Mouse (Mus musculus): ENCODE data around the gene Kcnk1. TPM values are rescaled to one million over a fixed set of nuclear protein-coding genes. Genes with fewer than 3 reads are reported as not detected.
A peak's percentile ranks its signal among the peaks of the same experiment; 100 is the strongest.

Gene Kcnk1
- polyA plus RNA-seq, 1 experiment from 2014 or later = 18.7 TPM

DNA sequence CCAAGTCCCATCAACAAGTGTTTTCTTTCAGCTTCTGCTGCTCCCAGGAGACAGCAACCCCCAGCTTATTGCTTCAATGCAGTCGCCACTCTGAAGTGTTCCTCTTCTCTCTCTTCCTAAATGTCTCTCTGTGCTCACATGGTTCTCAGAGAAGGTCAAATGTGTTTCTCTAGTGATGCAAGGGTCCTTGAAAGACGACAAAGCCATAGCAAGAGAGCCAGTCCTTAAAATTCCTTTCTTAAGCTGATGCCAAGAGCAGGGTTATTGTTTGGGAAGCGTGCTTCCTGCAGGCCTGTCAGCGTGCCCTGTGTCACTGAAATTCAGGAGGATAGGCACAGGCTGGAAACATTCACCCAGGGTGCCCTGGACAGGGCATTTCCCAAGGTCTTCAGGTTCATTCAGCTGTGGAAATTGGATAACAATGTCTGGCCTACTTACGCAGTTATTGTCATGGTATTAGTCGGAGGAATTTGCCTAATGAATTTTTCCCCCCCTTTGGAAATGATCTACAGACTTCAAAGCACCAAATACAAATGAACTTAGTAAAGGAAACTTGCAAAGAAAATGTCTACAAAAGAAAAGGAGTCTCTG, 7.9 kb upstream of the Kcnk1 start:
- Histone ChIP-seq H3K36me3 (ENCODE audit: control insufficient read depth, insufficient read depth) (no peaks in the 10 kb centered on the region), H3K9ac (replicated peaks; ENCODE audit: low read depth, low read length) (no peak overlapping the region), H3K4me3 (replicated peaks; ENCODE audit: low read length) (no peak overlapping the region), H3K27ac (ENCODE audit: low read length) (no peak overlapping the region), H3K27me3 (replicated peaks; ENCODE audit: control insufficient read depth, insufficient read depth, low read length) (no peaks in the 10 kb centered on the region), H3K9me3 (ENCODE audit: control insufficient read depth, low read length) (no peaks in the 10 kb centered on the region), H3K4me2 (ENCODE audit: low read length) (no peak overlapping the region), H3K4me1 (replicated peaks; ENCODE audit: control insufficient read depth, insufficient read depth, low read length) (peaks cover 6% of the 10 kb centered on the region)
- WGBS = 8% methylated on average over 6 of the region's 6 CpGs
- no peak for ATAC-seq

- WGBS = 67% methylated on average over 2 of the region's 2 CpGs
- Histone ChIP-seq H3K4me3 (replicated peaks; ENCODE audit: low read length) (no peak overlapping the region), H3K27me3 (replicated peaks; ENCODE audit: control insufficient read depth, insufficient read depth, low read length) (0 out of 2 replicates have a peak, but pooled peaks cover 2% of the 10 kb centered on the region), H3K36me3 (ENCODE audit: control insufficient read depth, insufficient read depth) (no peaks in the 10 kb centered on the region), H3K4me1 (replicated peaks; ENCODE audit: control insufficient read depth, insufficient read depth, low read length) (peaks cover 6% of the 10 kb centered on the region), H3K9ac (replicated peaks; ENCODE audit: low read depth, low read length) (no peak overlapping the region), H3K27ac (ENCODE audit: low read length) (no peak overlapping the region), H3K9me3 (ENCODE audit: control insufficient read depth, low read length) (no peaks in the 10 kb centered on the region), H3K4me2 (ENCODE audit: low read length) (no peak overlapping the region)
- no peak for ATAC-seq
Observed at GRCm38 (mm10) chr8:125987996-125988395, 7.0 kb upstream of the Kcnk1 start.

- no peak overlapping the region for H3K9ac ChIP-seq (replicated peaks; ENCODE audit: low read depth, low read length)
- no peak overlapping the region for H3K4me3 ChIP-seq (replicated peaks; ENCODE audit: low read length)
- H3K4me2 ChIP-seq (ENCODE audit: low read length) = no peak overlapping the region
- no peak overlapping the region for H3K27ac ChIP-seq (ENCODE audit: low read length)
- H3K36me3 ChIP-seq (ENCODE audit: control insufficient read depth, insufficient read depth) = no peaks in the 10 kb centered on the region
- WGBS = 81% methylated on average over 9 of the region's 9 CpGs
- no peak for ATAC-seq
- H3K4me1 ChIP-seq (replicated peaks; ENCODE audit: control insufficient read depth, insufficient read depth, low read length) = peaks cover 21% of the 10 kb centered on the region
- peaks cover 17% of the 10 kb centered on the region; the same call in 1 of the 2 replicates for H3K27me3 ChIP-seq (replicated peaks; ENCODE audit: control insufficient read depth, insufficient read depth, low read length)
- H3K9me3 ChIP-seq (ENCODE audit: control insufficient read depth, low read length) = no peaks in the 10 kb centered on the region
Observed at GRCm38 (mm10) chr8:125993636-125994035, 1.3 kb upstream of the Kcnk1 start.

- Histone ChIP-seq H3K27me3 (replicated peaks; ENCODE audit: control insufficient read depth, insufficient read depth, low read length) (peaks cover 17% of the 10 kb centered on the region; the same call in 1 of the 2 replicates), H3K4me1 (replicated peaks; ENCODE audit: control insufficient read depth, insufficient read depth, low read length) (peaks cover 21% of the 10 kb centered on the region), H3K27ac (ENCODE audit: low read length) (no peak overlapping the region), H3K9me3 (ENCODE audit: control insufficient read depth, low read length) (0 out of 2 replicates have a peak, but pooled peaks cover under 1% of the 10 kb centered on the region), H3K4me2 (ENCODE audit: low read length) (peak overlapping the region; percentile 67), H3K4me3 (replicated peaks; ENCODE audit: low read length) (peak overlapping the region; percentile 67), H3K36me3 (ENCODE audit: control insufficient read depth, insufficient read depth) (no peaks in the 10 kb centered on the region), H3K9ac (replicated peaks; ENCODE audit: low read depth, low read length) (peak overlapping the region; percentile 76)
- 19% methylated on average over 14 of the region's 14 CpGs for WGBS
- no peak for ATAC-seq
Observed at GRCm38 (mm10) chr8:125996031-125996839, 1.3 kb downstream of the Kcnk1 start.

GRCm38 (mm10) chr8:125996980-125997379, 2.0 kb downstream of the Kcnk1 start:
- Histone ChIP-seq H3K27me3 (replicated peaks; ENCODE audit: control insufficient read depth, insufficient read depth, low read length) (peaks cover 17% of the 10 kb centered on the region; the same call in 1 of the 2 replicates), H3K4me2 (ENCODE audit: low read length) (peak overlapping the region; percentile 67), H3K4me3 (replicated peaks; ENCODE audit: low read length) (peak overlapping the region; percentile 67; the same call in 1 of the 2 replicates), H3K27ac (ENCODE audit: low read length) (no peak overlapping the region), H3K9me3 (ENCODE audit: control insufficient read depth, low read length) (0 out of 2 replicates have a peak, but pooled peaks cover 2% of the 10 kb centered on the region), H3K4me1 (replicated peaks; ENCODE audit: control insufficient read depth, insufficient read depth, low read length) (peaks cover 21% of the 10 kb centered on the region), H3K9ac (replicated peaks; ENCODE audit: low read depth, low read length) (no peak overlapping the region), H3K36me3 (ENCODE audit: control insufficient read depth, insufficient read depth) (no peaks in the 10 kb centered on the region)
- 32% methylated on average over 6 of the region's 6 CpGs for WGBS
- no peak for ATAC-seq

GRCm38 (mm10) chr8:125997550-125997949, 2.6 kb downstream of the Kcnk1 start:
- no peak for ATAC-seq
- no peak overlapping the region for H3K9ac ChIP-seq (replicated peaks; ENCODE audit: low read depth, low read length)
- WGBS = 62% methylated on average over 5 of the region's 5 CpGs
- H3K27ac ChIP-seq (ENCODE audit: low read length) = no peak overlapping the region
- H3K4me1 ChIP-seq (replicated peaks; ENCODE audit: control insufficient read depth, insufficient read depth, low read length) = peaks cover 21% of the 10 kb centered on the region
- H3K4me3 ChIP-seq (replicated peaks; ENCODE audit: low read length) = peak overlapping the region; percentile 67
- H3K9me3 ChIP-seq (ENCODE audit: control insufficient read depth, low read length) = 0 out of 2 replicates have a peak, but pooled peaks cover 2% of the 10 kb centered on the region
- H3K27me3 ChIP-seq (replicated peaks; ENCODE audit: control insufficient read depth, insufficient read depth, low read length) = peaks cover 17% of the 10 kb centered on the region; the same call in 1 of the 2 replicates
- peak overlapping the region; percentile 67 for H3K4me2 ChIP-seq (ENCODE audit: low read length)
- no peaks in the 10 kb centered on the region for H3K36me3 ChIP-seq (ENCODE audit: control insufficient read depth, insufficient read depth)

DNA sequence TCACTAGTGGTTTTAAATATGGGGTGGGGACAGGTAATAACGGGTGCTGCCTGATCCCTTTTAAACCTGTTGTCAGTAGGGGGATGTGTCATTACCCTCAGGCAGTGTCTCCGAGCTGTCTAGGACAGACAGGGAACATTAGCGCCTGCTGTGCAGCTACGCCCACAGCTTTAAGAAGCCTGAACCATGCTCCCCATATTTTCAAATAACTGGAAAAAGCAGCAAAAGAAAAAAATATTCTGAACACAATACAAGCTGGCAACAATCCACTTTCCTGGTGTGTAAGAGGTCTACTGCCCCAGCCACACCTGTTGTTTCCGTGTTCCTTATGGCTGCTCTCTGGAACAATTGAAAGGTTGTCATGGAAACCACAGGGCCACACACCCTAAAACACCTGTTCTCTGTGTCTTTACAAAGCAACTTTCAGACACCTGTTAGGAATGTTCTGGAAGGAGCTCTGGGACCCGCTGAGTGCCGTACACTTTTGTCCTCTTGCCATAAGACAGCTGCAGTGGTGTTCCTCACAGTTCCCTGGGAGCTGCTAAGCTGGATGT, 4.9 kb downstream of the Kcnk1 start:
- ATAC-seq = no peak
- Histone ChIP-seq H3K27ac (ENCODE audit: low read length) (no peak overlapping the region), H3K4me2 (ENCODE audit: low read length) (no peak overlapping the region), H3K9ac (replicated peaks; ENCODE audit: low read depth, low read length) (no peak overlapping the region), H3K4me3 (replicated peaks; ENCODE audit: low read length) (no peak overlapping the region), H3K27me3 (replicated peaks; ENCODE audit: control insufficient read depth, insufficient read depth, low read length) (peaks cover 8% of the 10 kb centered on the region; the same call in 1 of the 2 replicates), H3K9me3 (ENCODE audit: control insufficient read depth, low read length) (0 out of 2 replicates have a peak, but pooled peaks cover 2% of the 10 kb centered on the region), H3K36me3 (ENCODE audit: control insufficient read depth, insufficient read depth) (no peaks in the 10 kb centered on the region), H3K4me1 (replicated peaks; ENCODE audit: control insufficient read depth, insufficient read depth, low read length) (peaks cover 17% of the 10 kb centered on the region)
- WGBS = 61% methylated on average over 7 of the region's 7 CpGs

- 92% methylated on average over 6 of the region's 6 CpGs for WGBS
- ATAC-seq = no peak
- H3K4me1 ChIP-seq (replicated peaks; ENCODE audit: control insufficient read depth, insufficient read depth, low read length) = 0 out of 2 replicates have a peak, but pooled peaks cover 3% of the 10 kb centered on the region
Observed at GRCm38 (mm10) chr8:126003546-126003945, 8.6 kb downstream of the Kcnk1 start.

GRCm38 (mm10) chr8:126004953-126005352, 10.0 kb downstream of the Kcnk1 start:
- no peak overlapping the region for H3K4me3 ChIP-seq (replicated peaks; ENCODE audit: low read length)
- no peak overlapping the region for H3K9ac ChIP-seq (replicated peaks; ENCODE audit: low read depth, low read length)
- H3K36me3 ChIP-seq (ENCODE audit: control insufficient read depth, insufficient read depth) = no peaks in the 10 kb centered on the region
- H3K27ac ChIP-seq (ENCODE audit: low read length) = no peak overlapping the region
- H3K4me2 ChIP-seq (ENCODE audit: low read length) = no peak overlapping the region
- H3K27me3 ChIP-seq (replicated peaks; ENCODE audit: control insufficient read depth, insufficient read depth, low read length) = no peaks in the 10 kb centered on the region
- no peak for ATAC-seq
- H3K4me1 ChIP-seq (replicated peaks; ENCODE audit: control insufficient read depth, insufficient read depth, low read length) = 0 out of 2 replicates have a peak, but pooled peaks cover 3% of the 10 kb centered on the region
- H3K9me3 ChIP-seq (ENCODE audit: control insufficient read depth, low read length) = 0 out of 2 replicates have a peak, but pooled peaks cover 2% of the 10 kb centered on the region
- 77% methylated on average over 7 of the region's 7 CpGs for WGBS

More at GRCm38 (mm10) chr8:126003546-126003945, 8.6 kb downstream of the Kcnk1 start:
- Histone ChIP-seq H3K9ac (replicated peaks; ENCODE audit: low read depth, low read length) (no peak overlapping the region), H3K27me3 (replicated peaks; ENCODE audit: control insufficient read depth, insufficient read depth, low read length) (no peaks in the 10 kb centered on the region), H3K36me3 (ENCODE audit: control insufficient read depth, insufficient read depth) (no peaks in the 10 kb centered on the region), H3K4me2 (ENCODE audit: low read length) (no peak overlapping the region), H3K9me3 (ENCODE audit: control insufficient read depth, low read length) (0 out of 2 replicates have a peak, but pooled peaks cover 2% of the 10 kb centered on the region), H3K4me3 (replicated peaks; ENCODE audit: low read length) (no peak overlapping the region), H3K27ac (ENCODE audit: low read length) (no peak overlapping the region)

Data from forebrain, embryonic 16.5 days (tissue).